Mouse (Mus musculus): ENCODE measurements at regions not wholly inside any gene's neighbourhood (a gene's known extent, or its start where the extent isn't known, plus 50 kb on each side); places are given as distances from the start of the nearest gene placed in this dataset.

GRCm38 (mm10) chr15:85682780-85683179 lies 52.0 kb upstream of the Ppara start:
- no peak for TF ChIP-seq CTCF (IDR thresholded peaks at IDR 0.05; ENCODE audit: insufficient read depth, low read length)
- no peak for TF ChIP-seq POLR2A (IDR thresholded peaks at IDR 0.05; ENCODE audit: borderline replicate concordance, extremely low read depth, low read depth, low read length)
